Mouse (Mus musculus): ENCODE measurements around the gene Fermt1.
A peak's percentile ranks its signal among the peaks of the same experiment; 100 is the strongest.

The Fermt1 gene

GRCm38 (mm10) chr2:132914785-132915184, 30.9 kb downstream of the Fermt1 start:
- no peak for DNase-seq

- DNase-seq = peak; percentile 24
Measured at GRCm38 (mm10) chr2:132906763-132907162, 38.9 kb downstream of the Fermt1 start.

GRCm38 (mm10) chr2:132904961-132905360, 40.7 kb downstream of the Fermt1 start:
- DNase-seq = no peak

- peak; percentile 32 for DNase-seq
Measured at GRCm38 (mm10) chr2:132903498-132903897, 42.2 kb downstream of the Fermt1 start.

DNA sequence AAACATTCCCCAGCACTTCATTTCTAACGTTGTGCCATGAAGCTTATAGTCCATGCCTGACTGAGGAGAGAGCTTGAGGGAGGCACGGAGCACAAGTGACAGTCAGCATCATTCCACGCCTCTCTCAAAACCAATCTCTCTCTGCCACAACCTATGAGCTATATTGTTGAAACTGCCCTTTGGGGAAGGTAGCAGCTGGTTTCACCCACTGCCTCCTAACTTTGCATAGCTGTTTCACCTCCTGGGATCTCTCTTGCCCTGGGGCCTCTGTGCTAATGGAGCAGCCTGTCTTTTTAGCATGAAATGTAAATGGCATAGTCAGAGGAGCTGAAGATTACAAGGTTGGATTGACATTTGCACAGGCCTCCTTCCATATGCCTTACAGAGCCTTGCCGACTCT, 43.6 kb downstream of the Fermt1 start:
- DNase-seq = no peak

DNA sequence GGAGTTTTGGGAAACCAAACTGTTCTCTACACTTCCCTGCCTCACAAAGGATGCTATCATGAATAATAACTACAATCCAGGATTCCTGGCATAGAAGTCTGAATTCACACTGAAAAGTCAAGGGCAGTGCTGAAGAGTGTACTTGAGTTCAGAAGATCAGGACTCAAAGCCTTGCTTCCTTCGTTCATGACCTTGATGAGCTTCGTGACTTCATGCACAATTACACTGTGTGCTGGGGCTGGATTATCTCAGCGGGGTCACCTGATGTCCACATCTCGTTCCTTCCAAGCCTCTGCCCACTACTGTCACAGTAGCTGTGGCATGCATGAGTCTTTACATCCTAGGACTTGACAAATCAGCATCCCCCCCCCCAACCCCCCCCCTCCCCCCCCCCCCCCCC, 44.1 kb downstream of the Fermt1 start:
- no peak for DNase-seq

DNA sequence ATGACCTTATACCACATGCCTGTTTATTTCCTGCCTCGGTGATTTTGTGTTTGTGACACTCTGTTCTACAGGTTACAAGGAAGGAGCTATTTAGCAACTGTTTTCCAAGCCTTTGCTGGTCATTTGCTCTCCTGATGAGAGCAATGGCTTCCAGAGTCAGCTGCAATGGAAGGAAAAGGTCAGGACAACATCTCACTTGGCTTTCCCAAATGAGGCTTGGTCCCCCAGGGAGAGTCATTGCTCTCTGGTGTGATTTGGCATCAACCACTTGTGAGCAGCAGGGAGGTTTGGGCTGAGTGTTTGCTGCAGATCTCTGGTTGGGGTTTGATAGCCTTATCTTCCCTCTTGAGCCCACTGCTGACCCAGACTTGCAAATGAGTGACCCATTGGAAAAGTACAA, 45.1 kb downstream of the Fermt1 start:
- DNase-seq = no peak

DNA sequence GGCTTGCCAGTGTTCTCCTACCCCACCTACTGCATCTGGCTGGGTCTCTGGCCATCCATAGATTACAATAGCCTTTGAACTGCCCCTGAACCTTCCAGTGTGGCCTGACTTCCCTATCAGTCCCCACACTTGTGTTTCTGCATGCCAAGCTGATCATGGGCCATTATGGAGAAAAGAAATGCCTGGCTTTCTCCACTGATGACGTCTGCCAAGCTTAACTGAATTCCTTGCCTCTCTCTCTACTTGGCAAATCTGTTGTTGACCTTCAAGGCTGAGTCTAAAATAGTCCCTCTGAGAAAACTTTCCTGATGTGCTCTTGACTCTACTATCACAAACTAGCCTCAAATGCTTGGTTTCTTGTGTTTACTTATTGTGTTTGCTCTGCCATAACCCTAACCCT, 47.5 kb downstream of the Fermt1 start:
- no peak for DNase-seq

DNA sequence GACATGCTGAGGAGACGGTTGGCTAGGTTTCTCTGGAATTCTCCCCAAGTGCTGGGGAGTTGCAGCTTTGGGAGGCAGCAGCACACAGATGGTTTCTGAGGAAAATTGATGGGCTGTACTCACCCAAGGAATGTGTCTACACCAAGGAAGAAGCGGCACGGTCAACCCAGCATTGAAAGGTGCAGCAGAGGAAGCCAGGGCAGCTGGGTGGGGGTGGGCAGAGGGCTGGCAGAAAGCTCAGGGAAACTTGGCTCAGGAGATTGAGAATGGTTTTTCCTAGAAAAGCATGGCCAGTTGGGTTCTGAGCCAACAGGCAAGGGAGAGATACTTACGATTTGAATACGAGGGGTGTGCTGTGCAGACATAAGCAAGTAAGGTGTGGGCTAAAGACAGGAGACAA, 51.9 kb downstream of the Fermt1 start:
- DNase-seq = no peak

DNA sequence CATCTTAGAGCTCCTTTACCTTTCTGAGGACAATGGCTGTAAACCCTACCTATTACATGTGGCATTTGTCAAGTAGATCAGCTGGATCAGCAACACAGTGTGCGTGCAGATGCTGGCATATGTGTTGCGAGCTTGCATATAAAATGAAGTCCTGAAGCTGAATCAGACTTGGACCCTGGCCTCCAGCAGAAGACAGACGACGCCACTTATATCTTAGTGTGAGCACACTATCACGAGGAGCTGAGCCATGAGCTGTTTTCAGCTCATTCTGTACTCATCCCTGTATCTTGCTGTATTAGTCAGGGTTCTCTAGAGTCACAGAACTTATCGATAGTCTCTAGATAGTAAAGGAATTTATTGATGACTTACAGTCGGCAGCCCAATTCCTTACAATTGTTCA, 60.4 kb downstream of the Fermt1 start:
- no peak for DNase-seq

GRCm38 (mm10) chr2:132884303-132884967, 61.3 kb downstream of the Fermt1 start:
- no peak for DNase-seq

- no peak for DNase-seq
Measured at GRCm38 (mm10) chr2:132880844-132881645, 64.7 kb downstream of the Fermt1 start, which contains the start of gene Lrrn4. TSS of gene Lrrn4 (minus strand) at chr2:132880891.

- peak; percentile 39 for DNase-seq
Measured at GRCm38 (mm10) chr2:132879261-132880044, 66.3 kb downstream of the Fermt1 start.

GRCm38 (mm10) chr2:132876991-132877390, 68.7 kb downstream of the Fermt1 start:
- DNase-seq = no peak

DNA sequence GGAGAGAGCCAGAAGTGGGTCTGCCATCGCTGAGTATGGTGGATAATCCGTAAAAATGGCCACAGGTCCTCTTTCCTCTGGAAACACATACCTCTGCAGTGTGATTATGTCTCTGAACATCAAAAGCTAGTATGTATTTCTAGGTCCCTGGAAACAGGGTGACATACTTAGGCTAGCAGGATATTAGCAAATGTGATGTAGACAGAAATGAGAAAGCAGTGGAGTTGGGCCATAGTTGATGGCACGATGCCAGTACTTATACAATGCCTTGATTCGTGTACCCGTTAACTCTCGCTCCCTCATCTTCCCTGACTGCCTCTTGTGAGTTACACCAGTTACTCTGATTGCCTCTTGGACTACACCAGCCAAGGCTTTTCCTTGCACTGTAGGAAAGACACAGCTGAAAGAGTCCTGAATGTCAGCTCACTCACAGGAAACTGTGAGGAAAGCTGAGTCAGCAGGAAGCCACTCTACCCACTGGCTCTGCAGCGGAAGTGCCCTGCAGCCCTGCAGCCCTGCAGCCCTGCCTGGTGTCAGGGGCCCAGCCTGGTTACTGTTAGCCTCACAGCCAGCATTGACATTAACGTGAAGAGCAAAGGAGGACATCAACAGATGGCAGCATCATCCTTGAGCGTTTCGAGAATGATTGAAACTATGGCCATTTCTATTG, 71.9 kb downstream of the Fermt1 start:
- peak; percentile 38 for DNase-seq

DNA sequence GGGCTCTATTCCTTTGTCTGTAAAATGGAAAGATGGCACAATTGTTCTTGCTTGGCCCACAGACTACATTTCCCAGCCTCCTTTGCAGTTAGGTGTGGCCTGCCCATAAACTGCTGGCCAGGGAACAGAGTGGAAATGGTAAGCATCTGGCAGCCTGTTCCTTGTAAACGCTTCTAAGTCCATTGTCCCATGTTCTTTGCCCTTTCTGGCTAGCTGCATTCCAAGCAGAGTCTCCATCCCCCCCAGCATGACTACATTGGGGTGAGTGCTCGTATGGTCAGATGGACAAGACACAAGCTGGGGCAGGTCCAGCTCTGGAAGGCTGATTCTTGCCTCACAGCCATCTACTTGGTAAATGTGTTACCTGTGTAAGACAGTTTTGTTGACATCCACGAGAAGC, 74.0 kb downstream of the Fermt1 start:
- no peak for DNase-seq

- DNase-seq = no peak
Measured at GRCm38 (mm10) chr2:132870286-132870685, 75.4 kb downstream of the Fermt1 start.

DNA sequence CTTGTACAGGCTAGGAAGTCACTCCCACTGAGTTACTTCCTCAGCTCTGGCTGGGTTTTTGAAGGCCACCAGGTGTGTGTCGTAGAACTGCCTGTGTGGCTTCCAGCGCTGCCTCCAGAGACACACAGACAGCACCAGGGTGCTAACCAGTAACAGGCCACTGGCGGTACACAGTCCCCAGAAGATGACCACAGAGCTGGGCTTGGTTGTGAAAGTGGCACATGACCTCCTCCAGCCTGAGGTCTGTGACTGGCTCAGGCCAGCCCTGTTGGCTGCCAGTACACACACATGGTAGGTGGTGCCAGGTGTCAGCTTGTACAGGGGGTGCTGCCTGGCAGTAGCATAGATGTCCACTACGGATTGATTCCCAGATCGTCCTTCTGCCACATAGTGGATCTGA, 76.0 kb downstream of the Fermt1 start:
- DNase-seq = no peak

- no peak for DNase-seq
Measured at GRCm38 (mm10) chr2:132867521-132867920, 78.2 kb downstream of the Fermt1 start.

- DNase-seq = no peak
Measured at GRCm38 (mm10) chr2:132863325-132863724, 82.4 kb downstream of the Fermt1 start.

DNA sequence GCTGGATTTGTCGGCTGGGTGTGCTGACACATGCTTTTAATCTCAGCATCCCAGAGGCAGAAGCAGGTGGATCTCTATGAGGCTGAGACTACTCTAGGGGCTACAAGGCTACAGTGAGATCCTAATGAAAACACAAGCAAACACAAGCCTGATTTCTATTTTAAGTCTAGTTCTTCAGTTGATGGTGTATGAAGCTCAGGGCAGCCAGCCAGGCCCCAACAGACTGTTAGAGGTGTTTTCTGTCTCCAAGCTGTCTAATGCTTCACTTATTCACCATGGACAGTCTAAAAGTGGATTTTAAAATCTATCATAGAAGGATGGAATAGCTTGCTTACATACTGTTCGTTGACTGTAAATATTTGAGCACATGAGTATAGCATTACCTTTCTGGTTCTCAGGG, 84.2 kb downstream of the Fermt1 start:
- no peak for DNase-seq

GRCm38 (mm10) chr2:132860435-132860834, 85.3 kb downstream of the Fermt1 start:
- no peak for DNase-seq

DNA sequence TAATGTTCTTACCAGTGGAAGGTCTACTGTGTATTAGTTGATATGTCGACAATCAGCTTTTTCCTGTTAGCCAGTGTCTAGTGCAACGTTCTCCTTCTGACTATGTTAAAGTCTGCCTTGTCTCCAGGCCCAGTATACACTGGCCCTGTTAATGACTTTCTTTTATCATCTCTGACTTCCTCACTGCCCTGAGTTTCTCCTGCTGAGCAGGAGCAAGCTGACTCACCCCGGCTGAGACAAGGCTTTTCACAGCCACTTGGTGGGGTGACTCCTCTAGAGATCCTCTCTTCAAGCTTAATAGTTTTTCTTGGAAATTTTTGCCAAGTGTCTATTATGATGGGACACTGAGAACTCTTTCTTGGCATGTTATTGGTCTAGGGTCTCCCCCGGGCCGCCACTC, 89.4 kb downstream of the Fermt1 start:
- DNase-seq = no peak
